Mouse (Mus musculus): ENCODE data around the gene Sec16a. TPM values are rescaled to one million over a fixed set of nuclear protein-coding genes. Genes with fewer than 3 reads are reported as not detected.

Gene Sec16a
- total and polyA plus RNA-seq, 2 experiments from 2014 or later, result 9.9 to 60.9 TPM

GRCm38 (mm10) chr2:26434791-26435572, 10.0 kb downstream of the Sec16a start:
- DNase-seq (ENCODE audit: low spot score) (no peak), ATAC-seq (no peak)
- H3K27ac ChIP-seq, result no peak overlapping the region
- H3K27me3 ChIP-seq (ENCODE audit: insufficient read depth, low read length), result no peaks in the 10 kb centered on the region
- H3K4me2 ChIP-seq (ENCODE audit: low read depth, low read length), result no peak overlapping the region
- no peak overlapping the region for H3K9ac ChIP-seq (replicated peaks; ENCODE audit: low read length)
- WGBS, result 91% methylated on average over 7 of the region's 7 CpGs
- H3K36me3 ChIP-seq (ENCODE audit: insufficient read depth, low read length), result peaks cover 62% of the 10 kb centered on the region
- H3K4me3 ChIP-seq (ENCODE audit: low read length), result no peak overlapping the region
- no peaks in the 10 kb centered on the region for H3K4me1 ChIP-seq (ENCODE audit: insufficient read depth, low read length)
- no peak for TF ChIP-seq CTCF (IDR thresholded peaks at IDR 0.05; ENCODE audit: low read depth)
- no peaks in the 10 kb centered on the region for H3K9me3 ChIP-seq (ENCODE audit: low read length)

- TF ChIP-seq CTCF (IDR thresholded peaks at IDR 0.05; ENCODE audit: low read depth), result no peak
- no peaks in the 10 kb centered on the region for H3K4me1 ChIP-seq (ENCODE audit: insufficient read depth, low read length)
- H3K4me2 ChIP-seq (ENCODE audit: low read depth, low read length), result no peak overlapping the region
- no peak overlapping the region for H3K4me3 ChIP-seq (ENCODE audit: low read length)
- H3K9ac ChIP-seq (replicated peaks; ENCODE audit: low read length), result no peak overlapping the region
- H3K27ac ChIP-seq, result no peak overlapping the region
- no peak for DNase-seq (ENCODE audit: low spot score)
- no peak for ATAC-seq
- no peaks in the 10 kb centered on the region for H3K27me3 ChIP-seq (ENCODE audit: insufficient read depth, low read length)
- no peaks in the 10 kb centered on the region for H3K9me3 ChIP-seq (ENCODE audit: low read length)
- peaks cover 81% of the 10 kb centered on the region for H3K36me3 ChIP-seq (ENCODE audit: insufficient read depth, low read length)
- 73% methylated on average over 5 of the region's 5 CpGs for WGBS
These were observed 15.2 kb downstream of the Sec16a start for GRCm38 (mm10) chr2:26429851-26430250.

GRCm38 (mm10) chr2:26424541-26424940, 20.5 kb downstream of the Sec16a start:
- ATAC-seq (no peak), DNase-seq (ENCODE audit: low spot score) (no peak)
- no peak for TF ChIP-seq CTCF (IDR thresholded peaks at IDR 0.05; ENCODE audit: low read depth)
- Histone ChIP-seq H3K27ac (no peak overlapping the region), H3K4me2 (ENCODE audit: low read depth, low read length) (no peak overlapping the region), H3K9ac (replicated peaks; ENCODE audit: low read length) (no peak overlapping the region), H3K36me3 (ENCODE audit: insufficient read depth, low read length) (peaks cover 81% of the 10 kb centered on the region), H3K9me3 (ENCODE audit: low read length) (no peaks in the 10 kb centered on the region), H3K27me3 (ENCODE audit: insufficient read depth, low read length) (no peaks in the 10 kb centered on the region), H3K4me3 (ENCODE audit: low read length) (no peak overlapping the region), H3K4me1 (ENCODE audit: insufficient read depth, low read length) (no peaks in the 10 kb centered on the region)
- 96% methylated on average over 2 of the region's 2 CpGs for WGBS

- ATAC-seq, result no peak
- no peak overlapping the region for H3K4me3 ChIP-seq (ENCODE audit: low read length)
- WGBS, result 76% methylated on average over 1 of the region's 1 CpGs
These were observed 21.9 kb downstream of the Sec16a start for GRCm38 (mm10) chr2:26423086-26423485.

DNA sequence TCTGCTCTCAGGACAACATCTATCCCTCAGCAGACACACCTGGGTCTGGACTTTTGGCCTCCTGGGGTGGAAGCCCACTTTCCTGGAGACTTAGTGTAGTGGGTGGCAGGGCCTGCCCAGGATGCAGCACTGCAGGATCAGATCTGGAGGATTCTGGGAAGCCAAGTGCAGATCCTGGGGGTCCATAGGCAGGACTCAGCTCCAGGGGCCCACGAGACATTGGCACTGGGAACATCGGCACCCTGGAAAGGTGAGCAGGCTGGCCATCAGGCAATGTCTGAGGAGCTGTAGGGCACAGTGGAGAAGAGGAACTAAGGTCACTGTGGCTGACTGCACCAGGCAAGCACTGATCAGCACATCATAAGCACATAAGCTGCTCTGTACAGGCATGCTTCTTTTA, 23.0 kb downstream of the Sec16a start:
- WGBS, result 96% methylated on average over 2 of the region's 2 CpGs
- Histone ChIP-seq H3K27ac (no peak overlapping the region), H3K4me2 (ENCODE audit: low read depth, low read length) (no peak overlapping the region), H3K4me1 (ENCODE audit: insufficient read depth, low read length) (no peaks in the 10 kb centered on the region), H3K9me3 (ENCODE audit: low read length) (no peaks in the 10 kb centered on the region), H3K9ac (replicated peaks; ENCODE audit: low read length) (no peak overlapping the region), H3K4me3 (ENCODE audit: low read length) (no peak overlapping the region), H3K36me3 (ENCODE audit: insufficient read depth, low read length) (peaks cover 67% of the 10 kb centered on the region), H3K27me3 (ENCODE audit: insufficient read depth, low read length) (no peaks in the 10 kb centered on the region)
- TF ChIP-seq CTCF (IDR thresholded peaks at IDR 0.05; ENCODE audit: low read depth), result no peak
- DNase-seq (ENCODE audit: low spot score) (no peak), ATAC-seq (no peak)

More at GRCm38 (mm10) chr2:26423086-26423485, 21.9 kb downstream of the Sec16a start:
- DNase-seq (ENCODE audit: low spot score), result no peak
- Histone ChIP-seq H3K36me3 (ENCODE audit: insufficient read depth, low read length) (peaks cover 66% of the 10 kb centered on the region), H3K9ac (replicated peaks; ENCODE audit: low read length) (no peak overlapping the region), H3K4me2 (ENCODE audit: low read depth, low read length) (no peak overlapping the region), H3K27me3 (ENCODE audit: insufficient read depth, low read length) (no peaks in the 10 kb centered on the region), H3K4me1 (ENCODE audit: insufficient read depth, low read length) (no peaks in the 10 kb centered on the region), H3K27ac (no peak overlapping the region), H3K9me3 (ENCODE audit: low read length) (no peaks in the 10 kb centered on the region)
- TF ChIP-seq CTCF (IDR thresholded peaks at IDR 0.05; ENCODE audit: low read depth), result no peak

- 96% methylated on average over 1 of the region's 1 CpGs for WGBS
These were observed 26.9 kb downstream of the Sec16a start for GRCm38 (mm10) chr2:26418120-26418519.

GRCm38 (mm10) chr2:26417066-26417465, 27.9 kb downstream of the Sec16a start:
- no peak overlapping the region for H3K9ac ChIP-seq (replicated peaks; ENCODE audit: low read length)
- H3K4me1 ChIP-seq (ENCODE audit: insufficient read depth, low read length), result no peaks in the 10 kb centered on the region
- no peak for DNase-seq (ENCODE audit: low spot score)
- TF ChIP-seq CTCF (IDR thresholded peaks at IDR 0.05; ENCODE audit: low read depth), result no peak
- no peak overlapping the region for H3K4me2 ChIP-seq (ENCODE audit: low read depth, low read length)
- H3K36me3 ChIP-seq (ENCODE audit: insufficient read depth, low read length), result peaks cover 63% of the 10 kb centered on the region
- no peak overlapping the region for H3K4me3 ChIP-seq (ENCODE audit: low read length)
- no peaks in the 10 kb centered on the region for H3K9me3 ChIP-seq (ENCODE audit: low read length)
- no peaks in the 10 kb centered on the region for H3K27me3 ChIP-seq (ENCODE audit: insufficient read depth, low read length)
- no peak for ATAC-seq
- no peak overlapping the region for H3K27ac ChIP-seq

More at GRCm38 (mm10) chr2:26418120-26418519, 26.9 kb downstream of the Sec16a start:
- H3K4me2 ChIP-seq (ENCODE audit: low read depth, low read length), result no peak overlapping the region
- H3K36me3 ChIP-seq (ENCODE audit: insufficient read depth, low read length), result peaks cover 66% of the 10 kb centered on the region
- no peak for TF ChIP-seq CTCF (IDR thresholded peaks at IDR 0.05; ENCODE audit: low read depth)
- DNase-seq (ENCODE audit: low spot score) (no peak), ATAC-seq (no peak)
- no peaks in the 10 kb centered on the region for H3K4me1 ChIP-seq (ENCODE audit: insufficient read depth, low read length)
- H3K9me3 ChIP-seq (ENCODE audit: low read length), result no peaks in the 10 kb centered on the region
- no peak overlapping the region for H3K4me3 ChIP-seq (ENCODE audit: low read length)
- H3K9ac ChIP-seq (replicated peaks; ENCODE audit: low read length), result no peak overlapping the region
- no peaks in the 10 kb centered on the region for H3K27me3 ChIP-seq (ENCODE audit: insufficient read depth, low read length)
- no peak overlapping the region for H3K27ac ChIP-seq
